Mouse (Mus musculus) thymus, postnatal 0 days (tissue): Measurements from ENCODE around the gene Mplkip. TPM values are rescaled to one million over a fixed set of nuclear protein-coding genes. Genes with fewer than 3 reads are reported as not detected.
A peak's percentile ranks its signal among the peaks of the same experiment; 100 is the strongest.

Experiments used
- DNase-seq: peaks from one replicate; pipeline ENCODE4 v3.0.0-alpha.2; 2015; ENCODE audit warnings: low spot score
- polyA plus RNA-seq: library from polyadenylated mRNA; unstranded; fragments of >200 nt; fragmentation: Nextera tagmentation; extraction: Ambion mirVana; gene quantifications from 2 replicates; pipeline ENCODE4 v1.2.1, GENCODE M21; 2015

Mplkip gene
- 87.2 and 88.7 TPM in 2 replicates for polyA plus RNA-seq

DNA sequence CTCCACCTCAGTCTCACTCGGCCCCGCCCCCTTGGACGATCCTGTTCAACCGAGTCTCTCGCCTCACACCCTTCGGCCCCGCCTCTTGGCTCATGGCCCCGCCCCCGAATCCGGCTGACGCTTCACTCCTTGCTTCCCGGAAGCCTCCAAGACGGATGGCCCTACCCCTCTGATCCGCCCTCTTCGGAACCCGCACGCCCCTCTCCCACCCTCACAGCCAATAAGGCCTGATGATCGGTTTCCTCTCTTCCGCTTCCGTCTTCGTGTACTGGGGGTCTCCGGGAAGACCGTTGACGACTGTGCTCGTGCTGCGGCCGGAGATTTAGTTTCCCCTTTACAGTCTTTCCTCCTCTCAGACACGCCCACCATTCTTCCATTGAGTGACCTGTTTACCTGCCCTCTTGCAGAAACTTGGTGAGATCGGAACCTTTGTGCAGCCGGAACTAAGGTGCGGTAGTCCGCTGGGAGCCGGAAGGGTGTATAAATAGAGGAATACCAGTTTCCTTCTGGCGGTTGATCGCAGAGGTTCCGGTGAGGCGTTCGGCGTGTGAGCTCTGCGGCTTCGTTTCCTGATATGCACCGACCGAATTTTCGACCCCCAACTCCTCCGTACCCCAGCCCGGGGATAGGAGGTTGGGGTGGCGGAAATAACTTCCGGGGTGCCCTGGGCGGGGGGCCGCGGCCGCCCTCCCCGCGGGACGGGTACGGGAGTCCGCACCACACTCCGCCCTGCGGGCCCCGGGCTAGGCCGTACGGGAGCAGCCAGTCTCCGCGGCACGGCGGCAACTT, at the start of gene Mplkip, which contains the start of gene Sugct:
Gene Mplkip, plus strand, starts transcription at position 282 of the 789 bp plus-strand sequence.
Gene Sugct, minus strand, starts transcription at position 643 of the 789 bp plus-strand sequence.
- peak; percentile 100 for DNase-seq

DNA sequence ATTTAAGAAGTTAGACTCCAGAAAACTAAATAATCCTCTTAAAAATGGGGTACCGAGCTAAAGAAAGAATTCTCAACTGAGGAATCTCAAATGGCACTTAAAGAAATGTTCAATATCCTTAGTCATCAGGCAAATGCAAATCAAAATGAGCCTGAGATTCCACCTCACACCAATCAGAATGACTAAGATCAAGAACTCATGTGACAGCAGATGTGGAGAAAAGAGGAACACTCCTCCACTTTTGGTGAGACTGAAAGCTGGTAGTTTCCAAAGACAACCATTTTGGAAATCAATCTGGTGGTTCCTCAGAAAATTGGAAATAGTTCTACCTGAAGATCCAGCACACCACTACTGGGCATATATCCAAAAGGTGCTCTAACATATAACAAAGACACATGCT, 27.6 kb upstream of the Mplkip start:
- no peak for DNase-seq

DNA sequence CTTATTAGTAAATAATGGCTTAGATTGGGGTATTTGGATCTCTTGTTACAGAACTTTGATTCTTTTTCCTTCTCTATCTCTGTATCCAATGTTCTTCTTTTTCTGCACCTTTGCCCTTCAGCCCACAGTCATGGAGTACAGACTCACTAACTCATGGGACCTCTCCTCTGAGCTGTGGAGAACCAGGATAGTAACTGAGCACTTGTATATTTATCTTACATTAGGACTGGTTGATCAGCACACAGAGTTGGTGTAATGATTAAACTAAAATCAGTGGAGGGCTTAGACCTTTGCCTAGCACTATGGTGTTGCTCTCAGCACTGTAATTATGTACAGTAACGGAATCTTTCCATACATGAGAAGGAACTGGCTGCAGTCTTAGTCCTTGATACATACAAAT, 23.9 kb upstream of the Mplkip start:
- no peak for DNase-seq

DNA sequence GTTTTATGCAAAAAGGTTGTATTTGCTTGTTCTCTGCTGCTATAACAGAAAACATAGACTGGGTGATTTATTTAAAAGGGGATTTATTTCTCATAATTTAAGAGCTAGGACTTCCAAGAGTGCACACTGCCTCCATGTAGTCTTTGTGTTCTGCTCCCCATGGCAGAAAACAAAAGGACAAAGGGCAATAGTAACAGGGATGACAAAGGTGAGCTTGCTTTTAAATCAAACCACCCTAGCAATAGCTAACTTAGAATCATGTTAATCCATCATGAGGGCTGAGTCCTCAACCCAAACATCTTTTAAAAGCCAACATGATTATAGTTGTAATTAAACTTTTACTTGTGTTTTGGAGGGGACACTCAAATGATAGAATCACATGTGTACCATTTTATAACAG, 5.5 kb upstream of the Mplkip start:
- no peak for DNase-seq

DNA sequence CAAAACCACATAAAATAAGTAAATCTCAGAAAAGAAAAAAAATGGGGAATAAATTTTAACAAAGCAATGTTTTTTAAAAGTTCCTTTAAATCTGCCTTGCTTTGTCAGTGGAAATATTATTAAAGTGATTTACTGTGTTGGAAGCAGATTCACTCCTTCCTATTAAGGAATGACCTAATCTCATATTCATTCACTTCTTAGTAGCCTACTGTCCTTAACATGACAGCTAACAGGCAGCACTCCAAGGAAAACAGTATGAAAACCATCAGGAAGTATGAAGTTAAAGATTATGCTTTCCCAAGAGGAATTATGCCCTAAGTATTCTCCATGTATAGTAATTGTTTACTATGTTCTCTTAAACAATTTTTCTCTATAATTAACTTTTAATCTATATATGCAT, 4.3 kb upstream of the Mplkip start:
- no peak for DNase-seq

DNA sequence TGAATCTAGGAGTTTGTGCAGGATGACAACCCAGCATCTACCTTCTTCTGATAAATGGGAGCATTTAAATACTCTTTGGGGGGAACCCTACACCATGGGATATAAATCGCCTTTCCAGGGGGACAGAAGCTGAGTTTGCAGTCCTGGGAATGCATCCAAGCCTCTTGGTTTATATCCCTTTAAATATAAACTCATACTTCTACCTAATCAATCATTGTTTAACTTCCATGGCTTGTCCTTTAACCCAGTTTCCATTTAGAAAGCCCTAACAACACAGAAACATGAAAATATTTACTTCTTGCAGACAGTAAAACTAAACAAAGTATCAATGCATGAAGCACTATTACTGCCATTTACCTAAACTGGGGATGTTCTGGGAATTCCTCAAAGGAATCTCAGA, 3.6 kb upstream of the Mplkip start:
- no peak for DNase-seq

DNA sequence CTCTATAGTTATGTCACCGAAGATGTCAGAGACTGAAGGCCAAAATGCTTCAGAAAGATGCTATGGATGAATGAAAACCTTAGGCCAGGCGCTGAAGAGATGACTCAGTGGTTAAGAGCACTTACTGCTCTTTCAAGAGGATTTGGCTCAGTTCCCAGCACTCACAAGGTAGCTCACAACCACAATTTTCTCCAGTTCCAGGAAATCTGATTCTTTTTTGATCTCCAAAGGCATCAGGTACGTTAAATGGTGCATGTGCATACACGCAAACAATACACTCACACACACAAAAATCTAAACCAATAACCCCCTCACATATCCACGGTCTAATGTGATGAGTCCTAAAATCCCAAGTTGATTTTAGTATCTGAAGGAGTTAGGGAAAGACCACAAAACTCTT, 1.2 kb upstream of the Mplkip start:
- DNase-seq: peak; percentile 19

DNA sequence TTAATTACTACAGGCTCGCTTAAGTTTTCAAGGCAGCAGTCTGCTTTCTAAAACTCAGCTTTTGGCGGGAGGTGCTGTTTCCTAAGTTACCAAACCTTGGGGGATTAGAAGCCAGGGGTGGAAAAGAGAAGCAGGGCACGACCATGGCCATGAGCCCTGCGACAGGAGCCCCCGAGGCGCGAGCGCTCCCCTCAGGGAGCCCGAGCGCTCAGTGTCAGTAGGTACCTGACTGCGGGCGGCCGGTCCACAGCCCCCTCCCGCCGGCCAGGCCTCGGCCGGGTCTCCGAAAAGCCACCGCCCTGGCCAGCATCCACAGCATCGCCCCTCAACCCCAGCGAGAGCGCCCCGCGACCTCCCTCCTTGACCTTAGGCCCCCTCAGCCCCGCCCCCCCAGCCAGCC, 578 bp upstream of the Mplkip start:
- DNase-seq: no peak

DNA sequence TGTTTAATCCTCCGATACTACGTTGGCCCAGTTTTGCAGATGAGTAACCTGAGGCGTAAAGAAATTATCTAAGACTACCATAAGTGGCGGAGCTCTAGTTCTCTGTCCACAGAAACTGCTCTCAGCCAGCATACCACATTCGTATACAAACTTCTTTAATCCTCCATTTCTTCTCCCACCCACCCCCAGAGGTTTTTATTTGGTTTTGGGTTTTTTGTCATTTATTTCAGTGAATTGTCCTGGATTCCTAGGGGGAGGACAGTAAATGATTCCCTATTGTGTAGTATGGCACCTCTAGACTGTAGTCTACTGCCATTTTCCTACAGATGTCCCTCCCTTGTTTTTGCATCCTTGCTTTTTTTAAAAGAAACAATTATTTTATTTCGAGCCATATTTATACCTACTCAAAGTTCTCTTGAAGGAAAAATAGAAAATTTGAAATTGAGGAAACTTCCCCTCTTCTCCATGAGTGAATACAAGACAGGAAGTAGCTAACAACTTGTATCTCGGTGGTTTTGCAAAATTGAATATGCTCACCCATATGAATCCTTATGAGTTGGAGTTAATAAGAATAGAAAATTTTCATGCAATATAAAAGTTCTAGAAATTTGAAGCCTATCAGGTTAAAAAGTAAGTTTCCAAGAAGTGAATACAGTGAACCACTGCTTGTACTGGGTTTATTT, 1.0 kb downstream of the Mplkip start:
- peak; percentile 21 for DNase-seq

DNA sequence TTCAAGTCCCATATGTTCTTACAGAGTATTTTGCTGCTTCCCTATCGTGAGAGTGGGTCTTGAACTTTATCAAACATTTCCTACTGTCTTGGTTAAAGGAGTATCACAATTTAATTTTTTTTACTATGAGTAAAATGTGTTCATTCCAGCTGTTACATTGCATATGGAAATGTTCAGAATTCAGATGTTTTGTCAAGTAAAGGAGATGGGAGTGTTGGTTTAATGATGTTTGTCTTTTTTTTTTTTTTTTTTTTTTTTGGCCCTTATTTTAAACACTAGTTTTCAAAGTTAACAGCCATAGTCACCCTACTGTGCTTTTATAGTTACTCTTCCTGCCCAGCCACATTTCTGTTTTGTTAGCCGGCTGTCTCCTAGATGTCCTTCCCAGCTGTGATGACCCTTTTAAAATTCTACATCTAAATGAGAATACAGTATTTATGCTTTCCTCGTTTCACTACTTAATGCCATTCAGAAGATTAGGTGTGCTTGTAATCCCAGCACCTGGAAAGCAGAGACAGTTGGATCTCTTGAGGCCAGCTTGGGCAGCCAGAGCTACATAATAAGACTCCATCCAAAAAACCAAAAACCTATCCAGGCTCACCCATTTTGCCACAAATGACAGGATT, 5.2 kb downstream of the Mplkip start:
- no peak for DNase-seq

DNA sequence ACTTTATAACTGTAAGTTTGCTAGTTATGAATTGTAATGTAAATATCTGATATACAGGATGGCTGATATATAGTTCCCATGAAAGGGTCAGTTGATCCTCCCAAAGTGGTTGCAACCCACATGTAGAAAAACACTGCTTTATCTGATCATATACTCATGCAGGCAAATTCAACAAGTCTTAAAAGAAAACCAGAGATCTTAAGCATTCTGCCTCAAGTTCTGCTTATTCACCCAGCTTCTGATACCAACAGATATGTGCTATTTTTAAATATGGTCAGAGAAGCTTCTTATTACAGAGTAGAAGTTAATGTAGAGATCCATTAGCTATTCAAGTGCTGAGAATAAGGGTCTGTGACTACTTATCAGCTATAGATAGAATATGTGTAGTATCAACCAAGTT, 6.3 kb downstream of the Mplkip start:
- DNase-seq: no peak

DNA sequence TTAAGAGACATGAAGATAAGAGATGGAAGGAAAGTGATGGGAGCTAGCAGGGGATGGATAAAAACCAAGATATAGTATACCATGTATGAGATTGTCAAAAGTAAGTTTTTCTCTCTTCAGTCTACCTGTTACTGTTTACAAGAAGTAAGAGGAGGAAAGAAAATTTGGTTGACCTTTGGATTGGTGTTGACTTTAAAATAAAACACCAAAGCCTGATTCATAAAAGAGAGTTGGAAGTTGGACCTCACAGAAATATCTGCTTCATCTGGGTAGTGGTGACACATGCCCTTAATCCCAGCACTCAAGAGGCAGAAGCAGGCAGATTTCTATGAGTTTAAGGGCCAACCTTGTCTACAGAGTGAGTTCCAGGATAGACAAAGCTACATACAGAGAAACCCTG, 7.3 kb downstream of the Mplkip start:
- DNase-seq: no peak

DNA sequence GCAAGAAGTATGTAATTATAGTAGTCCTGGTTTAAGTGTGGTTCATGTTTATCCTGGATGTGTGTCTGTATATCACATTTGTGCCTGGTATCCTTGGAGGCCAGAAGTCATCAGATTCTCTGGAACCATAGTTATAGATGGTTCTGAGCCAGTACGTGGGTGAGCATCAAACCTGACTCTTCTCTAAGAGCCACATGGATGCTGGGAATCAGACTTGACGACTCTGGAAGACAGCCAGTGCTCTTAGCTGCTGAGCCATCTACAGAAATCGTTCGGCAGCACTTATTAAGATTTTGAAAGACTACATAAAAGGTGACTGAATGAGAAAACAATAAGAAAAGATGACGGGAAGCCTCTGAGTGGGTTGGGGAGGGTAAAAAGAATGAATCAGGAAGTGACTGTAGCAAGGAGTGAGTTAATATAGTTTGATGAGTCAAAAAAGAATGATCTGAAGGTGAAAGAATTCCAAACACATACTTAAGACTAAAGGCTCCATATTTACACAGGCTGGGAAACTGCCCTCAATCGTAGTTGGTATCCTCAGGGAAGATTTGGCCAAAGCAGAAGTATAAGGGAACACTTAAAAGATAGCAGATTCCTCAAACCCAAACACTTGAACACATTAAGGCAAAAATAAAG, 10.3 kb downstream of the Mplkip start:
- no peak for DNase-seq

DNA sequence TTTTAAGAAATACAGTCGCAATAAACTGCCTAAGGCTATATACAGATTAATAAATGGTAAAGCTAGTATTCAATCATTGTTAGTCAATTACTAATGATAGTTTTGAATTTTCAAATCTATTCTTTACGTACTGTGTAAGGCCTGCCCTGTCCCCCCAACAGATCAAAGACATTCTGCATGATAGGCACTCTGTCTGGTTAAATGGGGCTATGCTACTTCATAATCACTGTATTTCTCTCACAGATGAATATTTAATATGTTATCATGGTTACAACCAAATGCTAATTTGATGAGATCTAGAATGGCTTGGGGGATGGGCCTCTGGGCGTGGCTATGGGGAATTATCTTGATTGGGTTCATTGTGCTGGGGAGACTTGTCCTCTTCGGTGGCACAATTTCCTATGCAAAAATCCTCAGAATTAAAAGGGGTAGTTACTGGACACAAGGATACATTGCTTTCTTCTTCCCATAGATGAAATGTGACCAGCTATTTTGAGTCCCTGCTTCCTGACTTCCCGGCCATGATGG, 13.9 kb downstream of the Mplkip start:
- DNase-seq: no peak

DNA sequence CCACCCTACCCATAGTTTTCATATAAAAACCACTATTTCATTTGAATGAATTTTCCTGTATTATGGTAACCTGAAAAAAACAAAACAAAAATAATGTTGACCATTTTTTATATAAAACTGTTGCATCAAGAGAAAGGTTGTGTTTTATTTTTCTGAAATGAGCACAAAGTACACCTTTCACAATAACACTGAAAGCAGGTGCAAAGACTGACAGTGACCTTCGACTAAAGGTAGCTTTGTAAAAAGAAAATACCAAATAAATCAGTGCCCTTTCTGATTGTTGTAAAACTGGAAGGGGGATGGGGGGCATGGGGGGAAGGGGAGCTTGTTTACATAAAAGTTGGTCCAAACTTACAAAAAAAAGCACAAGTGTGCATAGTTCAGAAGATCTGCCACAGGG, 22.4 kb downstream of the Mplkip start:
- DNase-seq: no peak

DNA sequence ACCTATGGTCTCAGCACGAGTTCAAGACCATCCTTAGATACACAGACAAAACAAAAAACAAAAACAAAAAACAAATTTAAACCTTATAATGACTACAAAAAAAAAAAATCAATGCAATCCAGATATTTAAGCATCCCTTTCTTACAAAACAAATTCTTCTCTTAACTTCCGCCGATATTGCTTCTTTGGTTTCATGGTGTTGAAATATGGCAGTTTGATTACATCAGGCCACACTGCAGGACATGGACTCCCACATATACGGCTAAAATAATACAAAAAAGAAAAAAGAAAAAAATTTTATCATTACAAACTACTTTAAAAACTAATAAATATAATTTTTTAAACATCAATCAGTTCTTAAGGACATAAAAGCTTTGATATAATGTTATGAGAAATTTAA, 32.9 kb downstream of the Mplkip start:
- no peak for DNase-seq

DNA sequence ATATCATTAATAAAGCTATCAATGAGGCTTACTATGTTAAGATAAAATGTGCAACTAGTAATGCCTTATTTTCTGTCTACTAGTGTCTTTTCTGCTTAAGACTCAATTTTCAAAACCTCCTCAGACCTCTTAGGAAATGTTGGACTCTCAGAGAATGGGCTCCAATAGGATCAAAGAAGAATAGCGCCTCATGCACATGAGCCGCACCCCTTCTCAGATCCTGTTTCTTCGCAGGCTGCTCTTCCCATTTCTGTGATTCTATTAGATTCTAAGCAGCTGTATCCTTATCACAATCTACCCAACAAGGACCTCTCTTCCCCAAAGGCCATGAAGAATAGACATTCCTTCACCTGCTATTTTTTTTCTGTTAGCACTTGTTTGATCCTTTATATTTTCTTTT, 33.8 kb downstream of the Mplkip start:
- DNase-seq: no peak
